Mouse (Mus musculus) megakaryocyte, embryonic 14.5 days (primary cell): Measurements from ENCODE around the gene Gucy2d.

Experiments used
- FLI1 ChIP-seq: IDR thresholded peaks from 2 replicates; pipeline ENCODE4 v1.6.1; 2012; ENCODE audit warnings: low read length, inconsistent platforms, mixed read lengths
- GATA1 ChIP-seq: IDR thresholded peaks from 3 replicates; pipeline ENCODE4 v1.6.1; 2012; ENCODE audit warnings: mixed read lengths, low read length, inconsistent platforms, borderline replicate concordance

GRCm38 (mm10) chr7:98415550-98415949 is 24.7 kb upstream of the Gucy2d start:
- no peak for TF ChIP-seq FLI1
- TF ChIP-seq GATA1, result no peak
